Mouse (Mus musculus) brain, embryonic 14.5 days (tissue): ENCODE data around the gene Olfr1312. TPM values are rescaled to one million over a fixed set of nuclear protein-coding genes. Genes with fewer than 3 reads are reported as not detected.
"Not testable (repeated sequence)": the region's sequence is repeated elsewhere in the genome, so short reads cannot be mapped to it uniquely, and the experiment has no call there.

Experiments
- DNase-seq: peaks from one replicate; pipeline ENCODE4 v3.0.0-alpha.2; 2011; ENCODE audit warnings: low read depth
- CTCF ChIP-seq: fragments of 200-500 bp; IDR thresholded peaks from 2 replicates; pipeline ENCODE4 v1.5.1; 2012; ENCODE audit warnings: inconsistent platforms, mild to moderate bottlenecking, moderate library complexity, borderline replicate concordance; ENCODE audit not compliant: insufficient read depth, insufficient read length; ENCODE audit errors: extremely low read depth
- POLR2A ChIP-seq: fragments of 200-500 bp; IDR thresholded peaks from 2 replicates; pipeline ENCODE4 v1.6.1; 2012; ENCODE audit warnings: mild to moderate bottlenecking, inconsistent platforms, borderline replicate concordance; ENCODE audit not compliant: poor library complexity, insufficient read depth, insufficient read length, severe bottlenecking; ENCODE audit errors: extremely low read depth
- polyA plus RNA-seq: library from polyadenylated mRNA; depleted of rRNA; stranded (reverse); fragments of >200 nt; gene quantifications from 2 replicates; pipeline ENCODE4 v1.2.3, GENCODE M21; 2012; rRNA removed

Olfr1312 gene
- polyA plus RNA-seq, result 0.03 TPM in 1 of 2 replicates, not detected in the other

- no peak for DNase-seq
- TF ChIP-seq CTCF (no peak), POLR2A (no peak)
Measured at GRCm38 (mm10) chr2:112050138-112050537, at the start of gene Olfr1312. Olfr1312 (minus strand) TSS chr2:112050238.

GRCm38 (mm10) chr2:112096681-112097080, 46.6 kb upstream of the Olfr1312 start, which contains the start of gene Olfr1314:
Olfr1314 (minus strand) TSS chr2:112096781.
- no peak for DNase-seq
- no peak for TF ChIP-seq CTCF
- no peak for TF ChIP-seq POLR2A

GRCm38 (mm10) chr2:112077743-112078142, 27.7 kb upstream of the Olfr1312 start, which contains the start of gene Olfr1313:
Olfr1313 (minus strand) TSS chr2:112077843.
- no peak for TF ChIP-seq CTCF
- no peak for TF ChIP-seq POLR2A
- no peak for DNase-seq

GRCm38 (mm10) chr2:112026971-112027370, 23.1 kb downstream of the Olfr1312 start:
- not testable (repeated sequence) for DNase-seq

- TF ChIP-seq POLR2A (no peak), CTCF (no peak)
- DNase-seq, result no peak
Measured at GRCm38 (mm10) chr2:112024312-112024711, 25.7 kb downstream of the Olfr1312 start, which contains the start of gene Olfr1311. Olfr1311 (minus strand) TSS chr2:112024412.

GRCm38 (mm10) chr2:112014900-112015299, 35.1 kb downstream of the Olfr1312 start:
- DNase-seq, result no peak
- TF ChIP-seq POLR2A (no peak), CTCF (no peak)

GRCm38 (mm10) chr2:112012608-112013007, 37.4 kb downstream of the Olfr1312 start, which contains the start of gene Olfr1310:
Olfr1310 (minus strand) TSS chr2:112012708.
- TF ChIP-seq CTCF (no peak), POLR2A (no peak)
- no peak for DNase-seq

- DNase-seq, result no peak
- TF ChIP-seq POLR2A (no peak), CTCF (no peak)
Measured at GRCm38 (mm10) chr2:111990181-111990580, 59.9 kb downstream of the Olfr1312 start, which contains the start of gene Olfr1309. Olfr1309 (minus strand) TSS chr2:111990281.

Other genes with a start within 250 kb of the Olfr1312 start
- not detected in 2 replicates for gene Olfr1303, start 229.9 kb downstream of the Olfr1312 start, polyA plus RNA-seq
- not detected in 2 replicates for gene Olfr1305, start 173.1 kb downstream of the Olfr1312 start, polyA plus RNA-seq
- gene Olfr1306, start 134.0 kb downstream of the Olfr1312 start, polyA plus RNA-seq, result not detected in 2 replicates
- gene Olfr1307, start 100.8 kb downstream of the Olfr1312 start, polyA plus RNA-seq, result not detected in 2 replicates
- gene Olfr1308, start 85.3 kb downstream of the Olfr1312 start, polyA plus RNA-seq, result not detected in 2 replicates
- gene Olfr1309, start 60.0 kb downstream of the Olfr1312 start, polyA plus RNA-seq, result not detected in 2 replicates
- gene Olfr1310, start 37.5 kb downstream of the Olfr1312 start, polyA plus RNA-seq, result not detected in 2 replicates
- gene Olfr1311, start 25.8 kb downstream of the Olfr1312 start, polyA plus RNA-seq, result not detected in 2 replicates
- gene Olfr1313, start 27.6 kb upstream of the Olfr1312 start, polyA plus RNA-seq, result not detected in 2 replicates
- not detected in 2 replicates for gene Olfr1314, start 46.5 kb upstream of the Olfr1312 start, polyA plus RNA-seq
- not detected in 2 replicates for gene Olfr1315-ps1, start 65.2 kb upstream of the Olfr1312 start, polyA plus RNA-seq
- 0.01 and 0.05 TPM in 2 replicates for gene Olfr1316, start 84.7 kb upstream of the Olfr1312 start, polyA plus RNA-seq
- not detected in 2 replicates for gene Olfr1317, start 90.1 kb upstream of the Olfr1312 start, polyA plus RNA-seq
- not detected in 2 replicates for gene Olfr1318, start 104.0 kb upstream of the Olfr1312 start, polyA plus RNA-seq
- gene Lpcat4, start 189.2 kb upstream of the Olfr1312 start, polyA plus RNA-seq, result 56.2 and 59.4 TPM in 2 replicates
- gene Nutm1, start 209.1 kb upstream of the Olfr1312 start, polyA plus RNA-seq, result not detected in 2 replicates
- 95.9 and 145 TPM in 2 replicates for gene Nop10, start 211.7 kb upstream of the Olfr1312 start, polyA plus RNA-seq
- 48.3 and 52.9 TPM in 2 replicates for gene Slc12a6, start 215.6 kb upstream of the Olfr1312 start, polyA plus RNA-seq
- gene Gm21985, start 216.1 kb upstream of the Olfr1312 start, polyA plus RNA-seq, result not detected in 2 replicates